Mouse (Mus musculus): ENCODE measurements around the gene Supt4a. TPM values are rescaled to one million over a fixed set of nuclear protein-coding genes. Genes with fewer than 3 reads are reported as not detected.

The Supt4a gene
- 389 TPM for polyA plus RNA-seq (2017; shearing (Covaris generic))

GRCm38 (mm10) chr11:87737175-87737740 lies at the start of gene Supt4a:
TSS of gene Supt4a (plus strand) at chr11:87737552.

GRCm38 (mm10) chr11:87760301-87761081 lies 23.1 kb downstream of the Supt4a start, which contains the start of gene Tspoap1:
TSS of gene Tspoap1 (plus strand) at chr11:87760541.

Other genes with a start within 250 kb of the Supt4a start
- gene Gm11492, start 170.9 kb upstream of the Supt4a start, polyA plus RNA-seq (2017; shearing (Covaris generic)), result not detected
- 2.0 TPM for gene Sept4, start 168.6 kb upstream of the Supt4a start, polyA plus RNA-seq (2017; shearing (Covaris generic))
- 28.4 TPM for gene Mtmr4, start 145.4 kb upstream of the Supt4a start, polyA plus RNA-seq (2017; shearing (Covaris generic))
- gene Hsf5, start 120.4 kb upstream of the Supt4a start, polyA plus RNA-seq (2017; shearing (Covaris generic)), result 0.08 TPM
- 23.6 TPM for gene Rnf43, start 74.8 kb upstream of the Supt4a start, polyA plus RNA-seq (2017; shearing (Covaris generic))
- 6.9 TPM for gene Tspoap1, start 23.0 kb downstream of the Supt4a start, polyA plus RNA-seq (2017; shearing (Covaris generic))
- 0.35 TPM for gene Mpo, start 56.0 kb downstream of the Supt4a start, polyA plus RNA-seq (2017; shearing (Covaris generic))
- gene Lpo, start 90.7 kb downstream of the Supt4a start, polyA plus RNA-seq (2017; shearing (Covaris generic)), result not detected
- gene Mks1, start 115.7 kb downstream of the Supt4a start, polyA plus RNA-seq (2017; shearing (Covaris generic)), result 15.3 TPM
- gene Epx, start 138.0 kb downstream of the Supt4a start, polyA plus RNA-seq (2017; shearing (Covaris generic)), result not detected
- not detected for gene Olfr462, start 154.7 kb downstream of the Supt4a start, polyA plus RNA-seq (2017; shearing (Covaris generic))
- gene Olfr463, start 159.8 kb downstream of the Supt4a start, polyA plus RNA-seq (2017; shearing (Covaris generic)), result not detected
- gene Olfr464, start 183.4 kb downstream of the Supt4a start, polyA plus RNA-seq (2017; shearing (Covaris generic)), result not detected
- 17.2 TPM for gene Dynll2, start 250.0 kb downstream of the Supt4a start, polyA plus RNA-seq (2017; shearing (Covaris generic))

Measured in CD4-positive, CD25-positive, alpha-beta regulatory T cell (primary cell).